Mouse (Mus musculus) lung, embryonic 14.5 days (tissue): ENCODE data around the gene Babam2. TPM values are rescaled to one million over a fixed set of nuclear protein-coding genes. Genes with fewer than 3 reads are reported as not detected.
A peak's percentile ranks its signal among the peaks of the same experiment; 100 is the strongest.

Experiments
- ATAC-seq: fragments of 200-750 bp; cut with Nextera tagmentation; 2 replicates; pipeline ENCODE4 v1.8.0; 2017; ENCODE audit warnings: mild to moderate bottlenecking, moderate TSS enrichment, moderate library complexity; ENCODE audit not compliant: insufficient read depth
- DNase-seq: peaks from one replicate; pipeline ENCODE4 v3.0.0-alpha.2; 2015
- H3K27ac ChIP-seq: fragments of 300-500 bp; sonication (generic); 2 replicates; pipeline ENCODE4 v1.5.1; 2014; ENCODE audit warnings: low read depth, mild to moderate bottlenecking, moderate library complexity
- H3K27me3 ChIP-seq: fragments of 300-500 bp; sonication (generic); 2 replicates; pipeline ENCODE4 v1.6.1; 2014; ENCODE audit warnings: low read length, control low read depth; ENCODE audit not compliant: insufficient read depth
- H3K36me3 ChIP-seq: fragments of 300-500 bp; sonication (generic); 2 replicates; pipeline ENCODE4 v1.6.1; 2014; ENCODE audit warnings: control low read depth; ENCODE audit not compliant: insufficient read depth
- H3K4me1 ChIP-seq: fragments of 300-500 bp; sonication (generic); 2 replicates; pipeline ENCODE4 v1.6.1; 2014; ENCODE audit warnings: antibody characterized with exemption, control low read depth; ENCODE audit not compliant: insufficient read depth
- H3K4me2 ChIP-seq: fragments of 300-500 bp; sonication (generic); 2 replicates; pipeline ENCODE4 v1.6.1; 2014; ENCODE audit warnings: mild to moderate bottlenecking
- H3K4me3 ChIP-seq: fragments of 300-500 bp; sonication (generic); 2 replicates; pipeline ENCODE4 v1.5.1; 2014; ENCODE audit warnings: low read depth, low read length
- H3K9ac ChIP-seq: fragments of 300-500 bp; sonication (generic); 2 replicates; pipeline ENCODE4 v1.6.1; 2014
- H3K9me3 ChIP-seq: fragments of 300-500 bp; sonication (generic); 2 replicates; pipeline ENCODE4 v1.6.1; 2016; ENCODE audit warnings: low read depth, low read length, control low read depth
- CTCF ChIP-seq: IDR thresholded peaks from 2 replicates; pipeline ENCODE4 v1.5.1; 2016; ENCODE audit warnings: antibody characterized with exemption, low read depth
- WGBS: fragments of 180-500 bp; shearing (Covaris S2); extraction: QIAGEN DNeasy Blood & Tissue Kit; methylation state at CpG from one replicate; pipeline ENCODE4 v1.1.7; 2014; 5-methylcytosine and 5-hydroxymethylcytosine counted together
- microRNA-seq: library from miRNA; unstranded; fragments of <30 nt; microRNA quantifications from one replicate; pipeline ENCODE4, GENCODE M21; 2016; ENCODE audit warnings: borderline number of aligned reads
- polyA plus RNA-seq: library from polyadenylated mRNA; unstranded; fragments of >200 nt; fragmentation: Nextera tagmentation; extraction: Ambion mirVana; gene quantifications from 2 replicates; pipeline ENCODE4 v1.2.1, GENCODE M21; 2014

Gene Babam2
- polyA plus RNA-seq, 1 experiment from 2014 or later = 39.2 TPM

GRCm38 (mm10) chr5:32134051-32134732 lies 436.7 kb downstream of the Babam2 start:
- 3% methylated on average over 21 of the region's 21 CpGs for WGBS
- no peaks in the 10 kb centered on the region for H3K27me3 ChIP-seq
- peak; percentile 52 for DNase-seq

More at GRCm38 (mm10) chr5:32134051-32134732, 436.7 kb downstream of the Babam2 start:
- Histone ChIP-seq H3K9ac (peak overlapping the region; percentile 77), H3K9me3 (no peaks in the 10 kb centered on the region), H3K27ac (peak overlapping the region; percentile 99), H3K4me2 (peak overlapping the region; percentile 93), H3K36me3 (no peaks in the 10 kb centered on the region), H3K4me1 (peaks cover under 1% of the 10 kb centered on the region; the same call in 1 of the 2 replicates), H3K4me3 (peak overlapping the region; percentile 74)
- ATAC-seq = no peak
- TF ChIP-seq CTCF = no peak

Small RNAs within 50 kb of the gene (microRNA-seq; reads per million reads assigned to microRNA genes)
- not detected for gene Mir3473e

Other genes starting within 250 kb of the Babam2 start
- gene Zfp512, start 245.3 kb upstream of the Babam2 start, polyA plus RNA-seq = 50.1 and 51.8 TPM in 2 replicates
- gene 4930548H24Rik, start 211.9 kb upstream of the Babam2 start, polyA plus RNA-seq = 0.16 and 0.18 TPM in 2 replicates
- 68.4 and 69.2 TPM in 2 replicates for gene Gpn1, start 202.9 kb upstream of the Babam2 start, polyA plus RNA-seq
- gene Slc4a1ap, start 170.7 kb upstream of the Babam2 start, polyA plus RNA-seq = 29.3 and 36.5 TPM in 2 replicates
- 19.1 and 20.5 TPM in 2 replicates for gene Supt7l, start 169.9 kb upstream of the Babam2 start, polyA plus RNA-seq
- gene Mrpl33, start 100.7 kb upstream of the Babam2 start, polyA plus RNA-seq = 272 and 281 TPM in 2 replicates
- 2.7 and 3.5 TPM in 2 replicates for gene Rbks, start 57 bp upstream of the Babam2 start, polyA plus RNA-seq